Mouse (Mus musculus) layer of hippocampus, adult 11-12 months (tissue): ENCODE measurements around the gene Brd9.

Source experiments
- DNase-seq: peaks from one replicate; pipeline ENCODE4 v3.0.0; 2022; ENCODE audit warnings: low spot score

Brd9 gene

GRCm38 (mm10) chr13:73937321-73938176 lies at the start of gene Brd9, which contains the start of gene Trip13:
TSS of gene Brd9 (plus strand) at chr13:73937811.
TSS of gene Trip13 (minus strand) at chr13:73937784.
- peak; percentile 87 for DNase-seq

- no peak for DNase-seq
Measured at GRCm38 (mm10) chr13:73892493-73893178, 45.0 kb upstream of the Brd9 start.

DNA sequence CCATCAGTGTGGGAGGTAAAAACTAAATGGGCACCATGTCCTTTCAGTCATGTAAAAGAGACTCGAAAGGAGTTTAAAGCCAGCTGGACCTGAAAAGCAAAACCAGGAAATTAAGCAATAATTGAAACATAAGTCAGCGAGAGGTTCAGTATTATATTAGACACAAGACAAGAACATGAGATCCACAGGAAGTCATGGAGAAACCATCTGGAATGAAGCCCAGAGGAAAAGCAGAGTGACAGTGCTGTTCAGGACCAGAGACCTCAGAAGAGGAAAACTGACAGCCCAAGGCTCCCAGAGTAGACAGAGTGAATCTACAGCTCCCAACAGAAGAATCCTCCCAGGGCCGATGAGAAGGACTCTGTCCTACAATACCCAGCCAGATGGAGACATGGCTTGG lies 40.0 kb upstream of the Brd9 start:
- DNase-seq = no peak

DNA sequence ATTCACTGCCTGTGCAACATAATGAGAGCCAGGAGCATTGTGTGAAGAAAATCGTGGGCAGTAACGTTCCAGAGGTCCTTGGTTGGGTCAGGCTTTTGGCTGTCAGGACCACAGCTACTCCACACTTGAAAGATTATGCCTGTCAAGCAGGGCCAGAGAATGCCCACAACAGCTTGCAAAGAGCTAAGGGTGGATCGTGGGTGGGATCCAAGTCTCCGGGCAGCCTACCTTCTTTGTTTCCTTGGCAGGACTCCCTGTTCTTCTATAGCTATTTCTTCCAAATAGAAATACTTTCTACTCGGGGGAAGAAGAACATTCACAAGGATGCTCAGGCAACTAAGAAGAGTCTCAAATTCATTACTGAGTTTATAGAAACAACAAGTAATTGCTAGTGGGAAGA lies 30.5 kb upstream of the Brd9 start:
- no peak for DNase-seq

GRCm38 (mm10) chr13:73907683-73908412 lies 29.8 kb upstream of the Brd9 start:
- peak; percentile 55 for DNase-seq

DNA sequence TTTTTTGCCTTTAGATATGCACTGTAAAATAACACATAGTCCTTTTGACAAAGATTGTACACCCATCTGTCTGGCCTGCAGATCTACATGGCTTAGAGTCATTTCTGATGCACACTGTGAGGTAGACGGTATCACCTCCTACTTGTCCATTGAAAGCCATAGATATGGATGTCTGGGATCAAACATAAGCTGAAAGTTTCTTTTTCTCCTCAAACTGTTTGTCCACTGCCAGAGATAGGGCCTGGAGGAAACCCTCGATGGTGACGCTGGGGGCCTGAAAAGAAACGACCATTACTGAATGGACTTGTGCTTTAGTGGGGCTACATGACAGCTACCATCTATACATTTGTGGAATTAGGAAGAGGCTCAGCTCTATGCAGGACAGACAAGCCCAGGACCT lies 24.5 kb upstream of the Brd9 start:
- DNase-seq = no peak

GRCm38 (mm10) chr13:73932201-73932600 lies 5.4 kb upstream of the Brd9 start:
- no peak for DNase-seq

DNA sequence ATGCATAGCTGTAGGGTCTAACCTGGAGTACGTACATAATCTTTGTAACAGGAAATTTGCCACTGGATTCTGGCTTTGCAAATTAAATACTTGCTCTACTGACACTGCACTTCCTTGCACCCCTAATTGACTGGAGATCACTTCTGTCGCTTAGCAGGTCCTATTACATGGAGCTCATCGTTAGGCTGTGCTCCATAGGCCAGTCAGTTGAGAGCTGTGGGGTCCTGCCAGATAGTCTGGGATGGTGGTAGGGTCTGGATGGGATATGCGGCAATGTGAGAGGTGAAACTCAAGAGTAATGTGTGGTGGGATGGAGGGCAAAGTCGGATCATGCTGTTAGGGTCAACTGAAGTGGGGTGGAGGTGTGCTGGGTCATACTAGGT lies 682 bp upstream of the Brd9 start:
- DNase-seq = no peak

DNA sequence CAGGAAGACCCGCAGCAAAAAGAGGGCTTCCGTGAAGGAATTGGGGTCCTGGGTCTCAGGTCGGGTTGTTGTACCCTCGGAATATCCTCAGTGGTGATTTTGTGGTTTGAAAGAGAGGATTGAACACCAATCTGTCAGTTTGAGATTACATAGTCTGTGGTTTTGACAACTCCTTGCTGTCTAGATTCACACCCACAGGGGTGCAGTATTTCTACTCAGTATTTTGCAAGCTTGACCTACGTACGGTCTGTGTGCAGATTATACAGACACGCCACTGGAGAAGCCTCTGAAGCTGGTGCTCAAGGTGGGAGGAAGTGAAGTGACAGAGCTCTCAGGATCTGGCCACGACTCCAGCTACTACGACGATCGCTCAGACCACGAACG lies 558 bp downstream of the Brd9 start:
- no peak for DNase-seq

- no peak for DNase-seq
Measured at GRCm38 (mm10) chr13:73939101-73939500, 1.5 kb downstream of the Brd9 start.

GRCm38 (mm10) chr13:73944606-73945005 lies 7.0 kb downstream of the Brd9 start:
- DNase-seq = no peak

GRCm38 (mm10) chr13:73953551-73954130 lies 16.0 kb downstream of the Brd9 start:
- no peak for DNase-seq

GRCm38 (mm10) chr13:73954666-73955065 lies 17.1 kb downstream of the Brd9 start:
- no peak for DNase-seq

DNA sequence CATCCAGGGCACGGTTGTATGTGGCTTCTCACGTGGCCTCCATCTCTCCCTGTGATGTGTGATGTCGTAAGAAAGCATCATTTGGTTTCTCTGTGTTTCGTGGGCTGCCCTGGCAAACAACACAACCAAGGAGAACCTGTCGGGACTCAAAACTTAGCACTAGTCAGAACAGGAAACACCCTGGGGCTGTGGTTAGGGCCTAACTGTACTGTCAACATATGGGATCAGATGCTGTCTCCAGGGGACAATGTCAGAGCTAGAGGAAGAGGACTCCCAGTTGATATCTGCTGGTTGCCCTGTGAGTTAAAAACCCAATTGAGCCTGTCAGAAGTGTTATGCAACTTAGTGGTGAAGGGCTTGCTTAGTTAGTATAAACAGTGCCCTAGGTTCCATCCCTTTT lies 17.9 kb downstream of the Brd9 start:
- no peak for DNase-seq

- peak; percentile 33 for DNase-seq
Measured at GRCm38 (mm10) chr13:73960117-73960652, 22.6 kb downstream of the Brd9 start.

DNA sequence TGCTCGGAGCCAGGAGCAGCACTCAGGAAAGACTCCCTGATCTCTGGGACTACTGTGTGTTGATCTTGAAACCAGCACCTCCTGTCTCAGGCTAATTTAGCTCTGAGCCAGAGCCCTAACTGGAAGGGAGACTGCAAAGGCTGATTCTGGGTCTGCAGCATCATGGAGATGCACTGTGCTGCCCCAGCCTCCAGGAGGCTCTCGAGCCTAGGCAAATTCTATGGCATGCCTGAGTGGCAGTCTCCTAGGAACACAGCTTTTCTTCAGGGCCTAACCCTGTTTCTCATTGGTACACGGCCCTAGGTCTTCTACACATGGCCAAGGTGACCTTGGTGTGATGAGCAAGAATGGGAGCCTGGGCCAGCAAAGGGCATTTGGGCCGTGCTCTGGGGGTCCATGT lies 23.6 kb downstream of the Brd9 start:
- DNase-seq = no peak

GRCm38 (mm10) chr13:73963551-73963950 lies 25.9 kb downstream of the Brd9 start, which contains the start of gene Zdhhc11:
TSS of gene Zdhhc11 (plus strand) at chr13:73963851.
- no peak for DNase-seq

- peak; percentile 66 for DNase-seq
Measured at GRCm38 (mm10) chr13:73970545-73971448, 33.2 kb downstream of the Brd9 start.

DNA sequence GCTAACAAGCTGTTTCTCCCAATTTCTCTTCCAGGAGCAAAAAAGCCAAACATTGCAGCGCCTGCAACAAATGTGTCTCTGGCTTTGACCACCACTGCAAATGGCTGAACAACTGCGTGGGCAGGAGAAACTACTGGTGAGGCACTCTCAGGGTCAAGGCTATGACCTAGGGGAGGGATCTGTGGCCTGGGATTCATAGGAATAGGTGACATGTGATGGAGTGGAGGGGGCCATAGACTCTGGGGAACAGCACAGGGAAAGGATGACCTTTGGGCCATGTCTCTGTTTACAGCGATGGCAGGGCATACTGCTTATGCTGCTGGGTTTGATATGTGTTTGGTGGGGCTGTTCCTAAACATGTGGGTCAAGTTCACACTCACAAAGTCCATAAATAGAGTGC lies 36.9 kb downstream of the Brd9 start:
- DNase-seq = no peak

DNA sequence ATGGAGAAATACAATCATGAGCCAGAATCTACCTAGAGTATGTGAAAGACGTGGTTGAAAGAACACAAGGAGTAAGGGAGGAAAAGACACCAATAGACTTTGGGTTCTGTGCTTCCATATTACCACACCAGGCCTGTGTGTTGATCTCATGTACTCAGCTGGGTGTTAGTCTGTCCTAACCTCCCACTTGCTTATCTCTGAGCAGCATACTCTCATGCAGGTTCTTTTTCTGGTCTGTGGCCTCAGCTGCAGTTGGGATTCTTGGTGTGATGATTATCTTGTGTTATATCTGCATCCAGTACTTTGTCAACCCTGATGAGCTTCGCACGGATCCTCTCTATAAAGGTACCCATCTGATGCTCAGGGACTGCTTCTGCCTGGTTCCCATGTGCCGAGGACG lies 39.3 kb downstream of the Brd9 start:
- DNase-seq = no peak

GRCm38 (mm10) chr13:73990325-73990724 lies 52.7 kb downstream of the Brd9 start:
- DNase-seq = no peak
